Mouse (Mus musculus) hindbrain, embryonic 15.5 days (tissue): ENCODE results near the gene Tpgs1. TPM values are rescaled to one million over a fixed set of nuclear protein-coding genes. Genes with fewer than 3 reads are reported as not detected.

Experiments
- ATAC-seq: fragments of 200-750 bp; cut with Nextera tagmentation; 2 replicates; pipeline ENCODE4 v1.8.0; 2017; ENCODE audit warnings: low read depth, moderate number of reproducible peaks, moderate TSS enrichment; ENCODE audit not compliant: low FRiP score
- H3K27ac ChIP-seq: fragments of 300-500 bp; sonication (generic); replicated peaks from 2 replicates; pipeline ENCODE4 v1.5.1; 2015; ENCODE audit warnings: mild to moderate bottlenecking, inconsistent platforms
- H3K27me3 ChIP-seq: fragments of 300-500 bp; sonication (generic); 2 replicates; pipeline ENCODE4 v1.6.1; 2015; ENCODE audit warnings: control low read depth, inconsistent platforms
- H3K36me3 ChIP-seq: fragments of 300-500 bp; sonication (generic); 2 replicates; pipeline ENCODE4 v1.6.1; 2015; ENCODE audit warnings: control low read depth, inconsistent platforms
- H3K4me1 ChIP-seq: fragments of 300-500 bp; sonication (generic); replicated peaks from 2 replicates; pipeline ENCODE4 v1.6.1; 2015; ENCODE audit warnings: control low read depth, inconsistent platforms
- H3K4me2 ChIP-seq: fragments of 300-500 bp; sonication (generic); 2 replicates; pipeline ENCODE4 v1.6.1; 2015; ENCODE audit warnings: moderate library complexity, mild to moderate bottlenecking, inconsistent platforms
- H3K4me3 ChIP-seq: fragments of 300-500 bp; sonication (generic); 2 replicates; pipeline ENCODE4 v1.5.1; 2015; ENCODE audit warnings: mild to moderate bottlenecking, inconsistent platforms
- H3K9ac ChIP-seq: fragments of 300-500 bp; sonication (generic); 2 replicates; pipeline ENCODE4 v1.6.1; 2015; ENCODE audit warnings: inconsistent platforms
- H3K9me3 ChIP-seq: fragments of 300-500 bp; sonication (generic); 2 replicates; pipeline ENCODE4 v1.6.1; 2016; ENCODE audit warnings: control low read depth, inconsistent platforms
- WGBS: fragments of 180-500 bp; shearing (Covaris S2); methylation state at CpG from one replicate; pipeline ENCODE4 v1.1.7; 2015; 5-methylcytosine and 5-hydroxymethylcytosine counted together
- polyA plus RNA-seq: library from polyadenylated mRNA; unstranded; fragments of >200 nt; fragmentation: Nextera tagmentation; extraction: Ambion mirVana; gene quantifications from 2 replicates; pipeline ENCODE4 v1.2.1, GENCODE M21; 2015

The Tpgs1 gene
- polyA plus RNA-seq, 1 experiment from 2014 or later, result 107 TPM

DNA sequence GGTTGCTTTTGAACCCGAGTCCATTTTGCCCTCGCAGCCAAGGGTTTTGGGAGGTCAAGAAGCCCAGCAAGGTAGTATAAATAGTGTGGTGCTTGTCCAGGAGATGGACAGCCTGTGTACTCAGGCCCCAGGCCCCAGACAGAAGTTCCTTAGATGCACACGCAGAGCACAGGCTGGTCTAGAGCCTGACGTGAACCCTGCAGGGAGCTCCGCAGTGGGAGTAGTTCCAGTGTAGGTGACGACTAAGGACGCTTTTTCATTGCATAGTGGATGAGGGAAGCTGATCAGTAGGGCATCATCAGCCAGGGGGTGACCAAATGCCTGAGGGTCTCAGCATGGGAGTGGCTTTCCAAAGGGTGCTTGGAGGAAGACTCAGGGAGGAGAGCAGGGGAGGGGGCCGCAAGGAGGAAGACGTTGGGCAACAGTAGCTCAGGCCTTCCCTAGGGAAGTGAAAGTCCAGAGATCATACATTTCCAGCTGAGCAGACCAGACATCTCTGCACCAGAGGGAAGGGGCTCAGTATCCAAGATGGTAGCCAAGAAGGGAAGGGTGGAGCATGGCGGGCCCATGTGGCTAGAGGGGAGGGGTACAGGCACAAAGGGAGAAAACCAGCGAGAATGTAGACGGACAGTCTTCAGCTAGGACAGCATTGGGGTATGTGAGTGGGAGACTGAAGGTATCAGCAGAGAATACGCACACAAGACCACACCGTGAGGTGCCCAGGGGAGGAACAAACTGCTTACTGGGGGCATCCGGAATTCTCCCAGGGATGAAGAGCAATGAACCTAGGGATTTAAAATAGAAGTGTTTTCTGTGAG, 1.1 kb downstream of the Tpgs1 start:
- no peaks in the 10 kb centered on the region for H3K9me3 ChIP-seq
- H3K27me3 ChIP-seq, result no peaks in the 10 kb centered on the region
- peak overlapping the region; percentile 78 for H3K4me3 ChIP-seq
- H3K4me1 ChIP-seq, result peaks cover 27% of the 10 kb centered on the region
- peak overlapping the region; percentile 86 for H3K9ac ChIP-seq
- peak; percentile 25 for ATAC-seq
- peak overlapping the region; percentile 87 for H3K4me2 ChIP-seq
- 33% methylated on average over 15 of the region's 15 CpGs for WGBS
- H3K36me3 ChIP-seq, result no peaks in the 10 kb centered on the region
- H3K27ac ChIP-seq, result peak overlapping the region; percentile 97

GRCm38 (mm10) chr10:79671396-79672087, 2.4 kb downstream of the Tpgs1 start:
- ATAC-seq, result no peak
- H3K4me1 ChIP-seq, result peaks cover 27% of the 10 kb centered on the region
- 0 out of 2 replicates have a peak overlapping the region, but pooled peaks have one; percentile 78 for H3K4me3 ChIP-seq
- no peaks in the 10 kb centered on the region for H3K9me3 ChIP-seq
- no peaks in the 10 kb centered on the region for H3K27me3 ChIP-seq
- H3K27ac ChIP-seq, result no peak overlapping the region
- 57% methylated on average over 6 of the region's 6 CpGs for WGBS
- peak overlapping the region; percentile 87 for H3K4me2 ChIP-seq
- no peak overlapping the region for H3K9ac ChIP-seq
- no peaks in the 10 kb centered on the region; the same call in 1 of the 2 replicates for H3K36me3 ChIP-seq

GRCm38 (mm10) chr10:79672088-79672455, 2.9 kb downstream of the Tpgs1 start:
- Histone ChIP-seq H3K9me3 (no peaks in the 10 kb centered on the region), H3K36me3 (no peaks in the 10 kb centered on the region; the same call in 1 of the 2 replicates), H3K27me3 (no peaks in the 10 kb centered on the region), H3K4me1 (peaks cover 27% of the 10 kb centered on the region), H3K27ac (no peak overlapping the region), H3K4me2 (no peak overlapping the region), H3K9ac (no peak overlapping the region), H3K4me3 (no peak overlapping the region)
- ATAC-seq, result no peak
- 53% methylated on average over 3 of the region's 3 CpGs for WGBS

DNA sequence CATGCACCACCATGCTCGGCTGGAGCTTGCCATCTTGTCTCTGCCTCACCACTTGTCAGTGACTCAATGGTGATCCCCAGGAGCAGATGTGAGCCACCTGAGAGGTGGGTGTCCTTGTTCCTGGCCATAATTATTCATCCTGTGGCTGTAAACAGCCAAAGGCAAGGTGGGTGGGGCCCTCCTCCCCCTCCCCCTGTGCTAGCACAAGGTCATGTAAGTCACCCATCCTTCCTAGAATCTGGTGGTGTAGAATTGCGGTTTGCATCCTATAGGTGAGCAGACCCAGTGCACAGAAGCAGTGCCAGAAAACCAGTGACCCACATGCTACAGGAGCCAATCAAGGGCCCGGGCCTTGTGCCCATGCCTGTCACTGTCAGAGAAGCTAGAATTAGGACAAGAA, 3.9 kb downstream of the Tpgs1 start:
- no peak for ATAC-seq
- no peaks in the 10 kb centered on the region for H3K27me3 ChIP-seq
- peaks cover 24% of the 10 kb centered on the region for H3K4me1 ChIP-seq

GRCm38 (mm10) chr10:79675346-79676035, 6.3 kb downstream of the Tpgs1 start:
- Histone ChIP-seq H3K9me3 (no peaks in the 10 kb centered on the region), H3K9ac (no peak overlapping the region), H3K4me3 (no peak overlapping the region), H3K27ac (no peak overlapping the region), H3K4me1 (peaks cover 13% of the 10 kb centered on the region), H3K4me2 (no peak overlapping the region), H3K36me3 (no peaks in the 10 kb centered on the region; the same call in 1 of the 2 replicates), H3K27me3 (no peaks in the 10 kb centered on the region)
- no peak for ATAC-seq
- 54% methylated on average over 44 of the region's 44 CpGs for WGBS

More for the DNA sequence above, 3.9 kb downstream of the Tpgs1 start:
- Histone ChIP-seq H3K4me3 (no peak overlapping the region), H3K4me2 (no peak overlapping the region), H3K9ac (no peak overlapping the region), H3K9me3 (no peaks in the 10 kb centered on the region), H3K36me3 (no peaks in the 10 kb centered on the region; the same call in 1 of the 2 replicates), H3K27ac (no peak overlapping the region)
- WGBS, result 90% methylated on average over 3 of the region's 3 CpGs

GRCm38 (mm10) chr10:79680606-79681495, 11.7 kb downstream of the Tpgs1 start:
- no peaks in the 10 kb centered on the region for H3K9me3 ChIP-seq
- WGBS, result 39% methylated on average over 11 of the region's 11 CpGs

DNA sequence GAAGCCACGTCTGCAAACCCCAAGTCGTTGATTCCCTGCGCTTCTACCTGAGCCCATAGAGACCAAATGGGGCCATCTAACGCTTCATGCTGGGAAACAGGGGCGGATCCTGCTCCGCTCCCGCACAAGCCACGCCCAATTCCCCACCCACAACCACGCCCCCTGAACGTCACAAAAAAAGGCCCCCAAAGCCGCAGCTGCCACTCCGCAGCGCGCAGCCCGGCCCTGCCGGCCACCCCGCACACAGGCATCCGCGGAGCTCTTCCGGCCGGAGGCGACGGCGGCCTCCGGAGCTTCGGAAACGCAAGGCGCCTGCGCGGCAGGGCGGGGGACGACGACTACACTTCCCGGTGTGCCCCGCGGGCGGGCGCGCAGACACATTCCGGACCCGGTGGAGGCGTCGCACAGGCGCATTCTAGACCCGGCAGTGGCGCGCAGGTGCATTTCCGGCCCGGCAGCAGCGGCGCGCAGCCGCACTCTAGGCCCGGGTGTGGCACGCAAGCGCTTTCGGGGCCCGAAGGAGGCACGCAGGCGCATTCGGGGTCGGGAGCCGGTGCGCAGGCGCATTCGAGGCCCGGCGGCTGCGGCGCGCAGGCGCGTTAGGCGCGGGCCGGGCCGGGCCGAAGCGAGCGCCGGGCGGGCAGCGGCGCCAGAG, 12.5 kb downstream of the Tpgs1 start, which contains the start of gene Cdc34:
Gene Cdc34, plus strand, starts transcription at position 605 of the 655 bp plus-strand sequence.
- Histone ChIP-seq H3K4me1 (peaks cover 24% of the 10 kb centered on the region), H3K27ac (peak within 1 kb of the TSS; percentile 88), H3K36me3 (peaks cover 21% of the 10 kb centered on the region), H3K27me3 (no peaks in the 10 kb centered on the region), H3K9me3 (no peaks in the 10 kb centered on the region), H3K9ac (peak within 1 kb of the TSS; percentile 60), H3K4me3 (peak within 1 kb of the TSS; percentile 64), H3K4me2 (peak within 1 kb of the TSS; percentile 85)
- WGBS, result under 1% methylated on average over 56 of the region's 84 CpGs
- ATAC-seq, result peak; percentile 93

More at GRCm38 (mm10) chr10:79680606-79681495, 11.7 kb downstream of the Tpgs1 start:
- Histone ChIP-seq H3K4me3 (peak overlapping the region; percentile 64), H3K36me3 (peaks cover 13% of the 10 kb centered on the region), H3K4me2 (peak overlapping the region; percentile 85), H3K27ac (peak overlapping the region; percentile 88), H3K27me3 (no peaks in the 10 kb centered on the region), H3K9ac (peak overlapping the region; percentile 46), H3K4me1 (peaks cover 24% of the 10 kb centered on the region)
- ATAC-seq, result peak; percentile 20

GRCm38 (mm10) chr10:79682551-79682915, 13.4 kb downstream of the Tpgs1 start:
- Histone ChIP-seq H3K27ac (peak overlapping the region; percentile 78), H3K4me2 (peak overlapping the region; percentile 85), H3K4me3 (peak overlapping the region; percentile 64), H3K27me3 (no peaks in the 10 kb centered on the region), H3K4me1 (peaks cover 24% of the 10 kb centered on the region), H3K9ac (peak overlapping the region; percentile 60), H3K9me3 (no peaks in the 10 kb centered on the region), H3K36me3 (peaks cover 29% of the 10 kb centered on the region)
- peak; percentile 9 for ATAC-seq
- 0% methylated on average over 10 of the region's 10 CpGs for WGBS

- H3K27ac ChIP-seq, result peak overlapping the region; percentile 78; the same call in 1 of the 2 replicates
- H3K4me2 ChIP-seq, result peak overlapping the region; percentile 85
- H3K27me3 ChIP-seq, result no peaks in the 10 kb centered on the region
- peak overlapping the region; percentile 60 for H3K9ac ChIP-seq
- no peak for ATAC-seq
- no peaks in the 10 kb centered on the region for H3K9me3 ChIP-seq
- H3K4me1 ChIP-seq, result peaks cover 24% of the 10 kb centered on the region
- peak overlapping the region; percentile 64 for H3K4me3 ChIP-seq
- H3K36me3 ChIP-seq, result peaks cover 33% of the 10 kb centered on the region
- 8% methylated on average over 10 of the region's 10 CpGs for WGBS
These were observed 13.9 kb downstream of the Tpgs1 start for GRCm38 (mm10) chr10:79682916-79683582.
